Mouse (Mus musculus) urinary bladder, adult 2 months (tissue): ENCODE data around the gene Eno1. TPM values are rescaled to one million over a fixed set of nuclear protein-coding genes. Genes with fewer than 3 reads are reported as not detected.
"Not testable (repeated sequence)": the region's sequence is repeated elsewhere in the genome, so short reads cannot be mapped to it uniquely, and the experiment has no call there.

ENCODE experiments used
- DNase-seq: peaks from one replicate; pipeline ENCODE4 v3.0.0; 2022; ENCODE audit warnings: low spot score
- polyA plus RNA-seq: library from polyadenylated mRNA; depleted of rRNA; stranded (reverse); fragments of >200 nt; gene quantifications from 2 replicates; pipeline ENCODE4 v1.2.3, GENCODE M21; 2012; rRNA removed

Gene Eno1
- polyA plus RNA-seq, 1 experiment: 340 TPM

DNA sequence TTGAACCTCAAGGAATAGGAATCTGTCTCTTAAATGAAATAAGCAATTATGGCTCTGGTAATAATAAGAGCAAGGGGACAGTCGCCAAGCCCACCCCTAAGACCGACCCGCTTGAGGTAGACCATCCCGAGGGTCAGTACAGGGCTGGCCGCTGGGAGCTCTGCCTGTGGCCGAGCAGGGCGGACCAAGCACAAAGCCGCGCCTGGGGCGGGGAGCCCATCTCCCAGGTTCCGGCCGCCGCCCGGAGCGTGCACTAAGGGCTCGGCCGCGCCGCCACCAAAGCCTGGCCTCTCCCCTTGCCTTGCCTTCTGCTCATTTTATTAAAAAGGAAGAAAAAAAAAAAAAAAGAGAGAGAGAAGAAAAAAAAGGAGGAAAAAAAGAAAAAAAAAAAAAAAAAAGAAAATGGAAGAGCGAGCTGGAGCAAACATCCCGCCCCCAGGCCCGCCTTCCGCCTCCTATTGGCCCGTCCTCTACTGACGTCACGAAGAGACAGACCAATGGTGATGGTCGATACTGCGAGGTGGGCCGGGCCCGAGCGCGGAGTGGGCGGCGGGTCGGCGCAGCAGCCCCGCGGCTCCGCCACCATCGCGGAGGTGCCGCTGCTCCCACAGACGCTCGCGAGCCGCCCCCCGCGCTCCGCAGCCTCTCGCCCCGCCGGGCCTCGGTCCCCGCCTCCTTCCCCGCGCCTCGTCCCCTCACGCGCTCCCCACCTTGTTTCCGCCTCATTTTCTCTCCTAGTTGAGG lies 44.7 kb downstream of the Eno1 start, which contains the start of gene Rere:
Gene Rere (plus strand): TSS at position 629 of the 744 bp plus-strand sequence.
- DNase-seq: peak; percentile 98

DNA sequence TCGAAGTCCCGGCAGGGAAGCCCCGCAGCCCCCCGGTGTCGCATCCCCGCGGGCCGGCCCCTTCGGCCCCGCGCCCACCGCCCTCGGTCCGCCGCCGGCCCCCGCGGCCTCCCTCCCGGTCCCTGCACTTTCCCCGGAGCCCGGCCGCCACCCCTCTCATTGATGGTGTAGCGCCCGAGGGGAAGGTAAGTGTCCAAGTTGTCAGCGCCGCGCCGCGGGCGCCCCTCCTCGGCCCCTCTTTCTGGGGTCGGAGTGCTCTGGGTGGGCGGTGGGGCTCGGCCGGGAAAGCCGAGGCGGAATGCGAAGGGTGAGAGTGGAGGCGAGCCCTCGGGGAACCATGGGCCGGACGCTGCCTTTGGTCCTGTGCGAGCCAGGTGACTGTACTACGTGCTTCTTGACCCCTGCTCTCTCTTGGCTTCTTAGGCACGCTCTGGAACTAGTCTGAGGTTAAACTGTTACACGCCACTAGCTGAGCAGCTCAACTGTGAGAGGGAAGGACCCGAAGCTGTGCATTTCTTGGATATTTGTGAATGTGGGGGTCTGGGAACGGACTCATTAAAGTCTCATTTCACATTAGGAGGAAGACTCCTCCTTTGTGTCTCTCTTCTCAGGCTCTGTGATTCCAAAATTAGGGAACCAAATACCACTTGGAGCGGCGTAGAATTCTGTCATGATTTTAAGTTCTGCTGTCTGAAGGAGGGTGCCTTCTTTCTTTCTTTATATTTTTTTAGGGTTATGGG lies 45.5 kb downstream of the Eno1 start:
- peak; percentile 56 for DNase-seq

DNA sequence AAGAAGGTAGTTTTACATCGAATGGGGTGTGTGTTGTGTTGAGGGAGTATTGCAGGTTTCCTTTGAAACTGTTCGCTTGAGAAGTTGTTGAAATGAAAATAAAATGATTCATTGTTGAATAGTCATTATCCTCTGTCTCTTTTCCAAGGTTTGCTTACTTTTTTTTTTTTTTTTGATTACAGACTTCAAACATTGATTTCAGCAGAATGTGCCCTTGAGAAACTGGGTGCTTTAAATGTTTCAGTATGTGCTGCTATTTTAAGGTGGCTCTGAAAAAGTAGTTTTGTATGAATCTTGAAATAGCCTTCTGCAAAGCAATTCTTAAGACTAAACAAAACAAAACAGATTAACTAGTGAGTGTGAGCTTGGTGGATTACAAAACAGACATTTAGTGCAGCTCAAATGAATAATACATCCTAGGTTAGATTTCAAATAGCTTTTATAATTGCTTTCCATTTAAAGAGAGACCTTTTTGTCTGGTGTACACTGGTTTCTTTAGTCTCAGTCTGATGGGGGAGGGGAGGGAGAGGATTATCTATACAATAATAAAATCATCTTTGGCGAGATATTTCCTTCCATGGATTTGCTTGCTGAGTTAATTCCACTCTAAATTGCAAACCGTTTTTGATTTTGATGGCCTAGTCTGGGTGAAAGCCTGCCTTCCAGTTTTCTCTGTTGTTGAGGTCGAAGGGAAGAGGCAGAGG lies 46.3 kb downstream of the Eno1 start:
- DNase-seq: no peak

DNA sequence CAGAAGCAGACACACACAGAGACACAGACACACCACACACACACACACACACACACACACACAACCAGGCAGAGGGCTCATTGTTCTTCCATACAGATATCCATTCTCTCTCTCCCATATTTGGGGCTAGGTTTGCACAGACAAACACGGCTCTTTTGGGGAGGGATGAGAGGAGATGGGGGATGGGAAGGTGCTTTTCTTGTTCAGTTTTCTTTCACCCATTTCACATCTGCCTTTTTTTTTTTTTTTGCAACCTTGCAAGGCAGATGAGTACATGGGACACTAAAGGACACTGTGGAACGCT lies 46.8 kb downstream of the Eno1 start:
- no peak for DNase-seq

DNA sequence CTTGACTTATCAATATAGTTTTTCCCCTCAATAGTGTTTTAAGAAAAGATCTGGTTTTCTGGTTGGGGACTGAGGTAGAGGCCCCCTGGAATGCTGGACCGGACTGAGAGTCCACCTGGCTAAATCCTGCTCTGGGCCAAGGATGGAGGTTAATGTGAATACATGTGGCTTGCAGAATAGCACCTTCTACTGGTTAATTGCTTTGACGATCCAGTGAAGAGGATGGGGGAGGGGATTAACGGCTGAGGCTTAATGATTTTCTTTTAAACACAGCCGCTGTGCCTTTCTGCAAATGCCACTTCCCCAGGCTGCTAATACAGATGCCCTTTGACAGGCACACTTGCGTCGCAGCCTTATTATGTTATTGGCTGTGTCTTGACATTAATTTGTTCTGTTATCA lies 47.5 kb downstream of the Eno1 start:
- DNase-seq: no peak

DNA sequence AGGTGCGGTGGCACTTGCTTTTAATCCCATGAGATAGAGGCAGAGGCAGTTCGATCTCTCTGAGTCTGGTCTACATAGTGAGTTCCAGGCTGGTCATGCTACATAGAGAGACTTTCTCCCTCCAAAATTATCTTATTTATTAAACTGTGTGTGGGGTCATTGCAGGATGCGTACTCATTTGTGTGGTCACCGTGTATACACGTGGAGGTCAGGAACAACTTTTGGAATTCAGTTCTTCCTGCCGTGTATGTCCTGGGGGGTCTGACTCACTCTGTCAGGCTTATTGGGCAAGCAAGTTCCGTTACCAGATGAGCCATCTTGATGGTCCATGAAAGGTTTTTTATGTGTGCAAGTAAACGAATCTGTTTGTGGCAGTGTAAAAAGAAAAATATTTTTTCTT lies 50.5 kb downstream of the Eno1 start:
- no peak for DNase-seq

DNA sequence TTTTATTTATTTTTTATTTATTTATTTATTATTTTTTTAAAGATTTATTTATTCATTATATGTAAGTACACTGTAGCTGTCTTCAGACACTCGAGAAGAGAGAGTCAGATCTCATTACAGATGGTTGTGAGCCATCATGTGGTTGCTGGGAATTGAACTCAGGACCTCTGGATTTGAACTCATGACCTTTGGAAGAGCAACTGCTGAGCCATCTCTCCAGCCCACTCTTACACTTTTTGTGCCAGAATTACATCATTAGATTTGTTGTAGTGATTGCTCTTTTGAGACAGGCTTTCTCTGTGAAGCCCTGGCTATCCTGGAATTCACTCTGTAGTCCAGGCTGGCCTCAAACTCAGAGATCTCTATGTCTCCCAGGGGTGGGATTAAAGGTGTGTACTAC lies 50.9 kb downstream of the Eno1 start:
- DNase-seq: not testable (repeated sequence)

DNA sequence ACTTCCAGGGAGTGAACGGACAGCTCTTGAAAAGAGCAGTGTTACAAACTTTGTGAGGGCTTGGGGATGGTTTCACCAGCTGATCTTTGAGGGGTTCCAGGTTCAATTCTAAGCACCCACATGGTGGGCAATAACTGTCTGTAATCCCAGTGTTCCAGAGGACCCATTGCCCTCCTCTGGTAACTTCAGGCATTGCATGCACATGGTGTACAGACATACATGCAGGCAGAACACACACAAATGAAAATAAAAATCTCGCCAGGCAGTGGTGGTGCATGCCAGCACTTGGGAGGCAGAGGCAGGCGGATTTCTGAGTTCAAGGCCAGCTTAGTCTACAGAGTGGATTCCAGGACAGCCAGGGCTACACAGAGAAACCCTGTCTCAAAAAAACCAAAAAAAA lies 55.4 kb downstream of the Eno1 start:
- no peak for DNase-seq

DNA sequence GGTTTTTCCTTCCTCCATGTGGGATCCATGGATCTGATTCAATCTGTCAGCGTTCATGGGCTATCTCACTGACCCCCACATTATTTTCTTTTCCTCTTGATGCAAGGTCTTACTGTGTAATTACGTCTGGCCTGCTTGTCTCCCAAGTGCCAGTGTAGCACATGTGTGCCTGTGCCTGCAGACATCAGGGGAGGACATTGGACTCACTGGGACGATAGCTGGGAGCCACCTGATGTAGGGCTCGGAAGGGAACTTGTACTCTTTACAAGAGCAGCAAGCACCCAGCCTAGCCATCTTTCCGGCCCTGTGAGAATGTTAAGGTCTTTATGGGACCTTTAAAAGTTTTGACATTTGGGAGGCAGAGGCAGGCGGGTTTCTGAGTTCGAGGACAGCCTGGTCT lies 58.3 kb downstream of the Eno1 start:
- no peak for DNase-seq

DNA sequence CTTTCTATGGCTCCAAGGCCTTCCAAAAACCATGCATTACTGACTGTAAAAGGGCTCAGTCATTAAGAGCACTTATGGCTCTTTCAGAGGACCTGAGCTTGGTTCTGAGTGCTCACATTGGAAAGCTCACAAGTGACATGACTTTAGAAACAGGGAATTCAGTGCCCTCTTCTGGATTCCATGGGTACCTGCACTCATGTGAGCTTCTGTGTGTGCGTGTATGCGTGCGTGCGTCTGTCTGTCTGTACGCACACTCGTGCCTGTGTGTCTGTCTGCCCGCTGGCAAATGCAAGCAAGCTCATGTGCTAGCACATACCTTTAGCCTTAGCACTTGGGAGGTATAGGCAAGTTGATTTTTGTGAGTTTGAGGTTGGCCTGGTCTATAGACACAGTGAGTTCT lies 59.4 kb downstream of the Eno1 start:
- no peak for DNase-seq

Other genes starting within 250 kb of the Eno1 start
- gene H6pd, start 227.7 kb upstream of the Eno1 start, polyA plus RNA-seq: 45.9 and 57.6 TPM in 2 replicates
- 1.7 and 2.0 TPM in 2 replicates for gene Gpr157, start 149.4 kb upstream of the Eno1 start, polyA plus RNA-seq
- gene Slc2a5, start 117.4 kb upstream of the Eno1 start, polyA plus RNA-seq: 0.18 and 0.28 TPM in 2 replicates
- gene Slc2a7, start 87.7 kb upstream of the Eno1 start, polyA plus RNA-seq: not detected in 2 replicates
- gene Car6, start 35.4 kb upstream of the Eno1 start, polyA plus RNA-seq: not detected in 2 replicates
- 30.0 and 66.3 TPM in 2 replicates for gene Rere, start 44.9 kb downstream of the Eno1 start, polyA plus RNA-seq